Mouse (Mus musculus): ENCODE results near the gene Edar.

The Edar gene

DNA sequence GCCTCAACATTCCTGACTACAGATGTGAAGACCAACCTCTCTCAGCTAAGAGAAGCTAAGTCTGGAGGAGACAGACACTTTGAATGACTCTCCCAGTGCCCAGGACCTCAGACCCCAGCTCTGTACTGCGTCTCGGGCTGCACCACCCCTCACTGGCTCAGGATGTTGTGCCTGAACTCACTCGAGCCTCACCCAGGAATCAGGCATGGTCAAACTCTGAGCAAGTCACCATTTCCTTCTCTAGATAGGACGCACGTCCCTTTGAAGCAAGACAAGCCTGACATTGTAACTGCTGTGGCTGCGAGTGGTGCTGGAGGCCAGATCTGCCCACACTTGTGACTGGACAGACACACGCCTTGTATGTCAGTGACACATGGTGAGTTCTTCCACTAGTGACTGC is 73.5 kb downstream of the Edar start:
- no peak for DNase-seq (ENCODE audit: low read depth, low spot score)

GRCm38 (mm10) chr10:58601431-58601901 is 74.0 kb downstream of the Edar start:
- DNase-seq (ENCODE audit: low read depth, low spot score), result no peak

DNA sequence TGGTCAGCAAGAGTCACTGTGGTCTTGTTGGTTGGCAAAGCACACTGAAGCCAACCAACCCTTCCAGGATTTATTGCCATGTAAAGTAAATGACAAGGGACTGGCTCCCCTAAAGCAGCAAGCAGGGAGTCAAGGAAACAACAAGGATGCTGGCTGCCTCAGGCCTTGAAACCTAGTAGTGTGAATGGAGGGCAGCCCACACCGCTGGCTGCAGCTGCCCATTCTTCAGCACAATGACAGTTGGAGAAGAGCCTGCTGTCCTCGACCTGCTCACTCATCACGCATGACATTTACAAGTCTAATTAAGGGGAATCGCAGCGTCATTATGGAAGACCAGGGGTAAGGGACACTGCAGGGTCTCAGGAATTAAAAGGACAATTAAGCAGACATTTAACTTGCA is 74.5 kb downstream of the Edar start:
- no peak for DNase-seq (ENCODE audit: low read depth, low spot score)

- no peak for DNase-seq (ENCODE audit: low read depth, low spot score)
These were observed 75.3 kb downstream of the Edar start for GRCm38 (mm10) chr10:58600151-58600550.

- no peak for DNase-seq (ENCODE audit: low read depth, low spot score)
These were observed 79.6 kb downstream of the Edar start for GRCm38 (mm10) chr10:58595821-58596220.

DNA sequence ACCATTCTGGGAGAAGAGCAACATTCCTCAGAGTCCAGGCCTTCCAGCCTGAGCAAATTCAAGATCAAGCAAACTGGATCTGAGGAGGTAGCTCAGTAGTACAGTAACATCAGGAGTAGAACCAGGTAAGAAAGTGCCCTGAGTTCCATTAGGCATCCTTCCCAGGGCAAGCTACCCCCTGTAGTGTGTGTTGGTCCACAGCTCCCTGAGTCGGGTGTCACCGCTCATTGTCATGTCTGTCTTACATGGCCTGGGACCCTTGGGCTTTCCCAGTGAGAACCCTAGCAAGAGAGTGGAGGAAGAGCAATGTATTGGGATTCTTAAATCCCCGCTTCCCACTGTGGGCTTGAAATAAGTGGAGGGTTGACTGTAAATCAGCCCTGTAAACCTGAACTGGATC is 80.3 kb downstream of the Edar start:
- no peak for DNase-seq (ENCODE audit: low read depth, low spot score)

DNA sequence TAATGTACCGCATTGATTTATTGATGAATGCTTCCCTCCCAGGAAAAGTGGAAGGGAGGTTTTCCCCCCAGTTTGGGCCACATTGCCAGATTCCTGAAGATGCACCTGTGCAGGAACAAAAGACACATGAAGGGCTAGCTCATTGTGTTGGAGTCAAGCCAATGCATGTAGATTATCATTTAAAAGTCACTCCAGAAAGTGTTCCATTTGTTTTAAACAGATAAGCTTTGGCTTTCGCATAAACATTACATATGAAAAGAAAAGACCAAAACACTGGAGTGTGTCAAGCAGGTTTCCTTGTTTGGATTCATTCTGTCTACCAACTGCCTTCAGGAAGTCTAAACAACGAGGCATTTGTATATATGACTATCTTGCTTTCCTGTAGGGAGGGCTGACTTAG is 81.0 kb downstream of the Edar start:
- DNase-seq (ENCODE audit: low read depth, low spot score), result no peak

GRCm38 (mm10) chr10:58585427-58586223 is 89.8 kb downstream of the Edar start:
- DNase-seq (ENCODE audit: low read depth, low spot score), result no peak

- no peak for DNase-seq (ENCODE audit: low read depth, low spot score)
These were observed 114.9 kb downstream of the Edar start for GRCm38 (mm10) chr10:58560521-58560920.

DNA sequence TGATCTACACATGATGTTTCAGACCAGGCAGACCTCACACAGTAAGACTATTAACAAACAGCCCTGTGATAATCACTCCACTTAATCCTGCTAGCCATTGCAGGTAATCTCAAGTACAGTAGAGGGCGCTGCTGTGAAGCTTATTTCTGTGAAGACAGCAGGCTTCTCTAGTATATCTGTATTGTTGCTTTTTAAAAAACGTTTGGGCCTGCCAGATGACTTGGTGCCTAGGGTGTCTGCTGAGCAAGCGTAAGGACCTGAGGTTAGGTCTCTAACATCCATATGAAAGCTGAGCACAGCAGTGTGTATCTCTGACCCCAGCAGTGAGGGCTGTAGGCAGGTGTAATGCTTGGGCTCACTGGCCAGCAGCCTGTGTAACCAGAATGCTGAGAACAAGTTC is 115.6 kb downstream of the Edar start:
- peak; percentile 40 for DNase-seq (ENCODE audit: low read depth, low spot score)

- peak; percentile 9 for DNase-seq (ENCODE audit: low read depth, low spot score)
These were observed 116.4 kb downstream of the Edar start for GRCm38 (mm10) chr10:58559098-58559497.

DNA sequence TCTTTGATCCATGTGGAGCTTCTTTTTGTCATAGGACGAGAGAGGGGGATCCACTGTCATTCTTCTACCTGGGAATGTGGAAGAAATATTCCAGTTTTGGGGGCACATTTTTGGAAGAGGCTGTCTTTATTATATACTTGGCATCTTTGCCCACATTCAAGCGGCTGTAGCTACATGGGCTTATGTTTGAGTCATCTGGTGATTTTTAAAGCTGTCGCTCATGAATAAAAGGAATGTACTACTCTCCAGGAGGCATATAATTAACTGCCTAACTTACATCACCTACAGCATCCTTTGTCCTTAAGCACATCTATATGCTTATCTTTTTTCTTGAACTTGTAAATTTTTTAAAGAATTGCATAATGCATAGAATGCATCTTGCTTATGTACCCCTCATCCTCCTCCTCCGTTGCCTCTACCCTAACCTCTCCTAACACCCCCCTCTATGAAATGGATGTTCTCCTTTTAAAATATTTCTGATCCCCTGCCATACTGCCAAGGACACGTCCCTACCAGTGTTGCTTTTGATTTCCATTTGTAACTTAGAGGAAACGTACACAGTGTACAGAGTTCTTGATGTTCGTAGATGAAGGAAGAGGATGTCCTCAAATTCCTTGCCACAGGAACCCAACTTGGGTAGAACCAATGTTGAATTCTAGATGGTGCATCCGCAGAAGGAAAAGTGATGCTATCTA is 120.6 kb downstream of the Edar start:
- no peak for DNase-seq (ENCODE audit: low read depth, low spot score)
